Mouse (Mus musculus): ENCODE data around the gene Sphk2. TPM values are rescaled to one million over a fixed set of nuclear protein-coding genes. Genes with fewer than 3 reads are reported as not detected.

The Sphk2 gene
- polyA plus RNA-seq, 1 experiment from 2014 or later, result 47.1 TPM

DNA sequence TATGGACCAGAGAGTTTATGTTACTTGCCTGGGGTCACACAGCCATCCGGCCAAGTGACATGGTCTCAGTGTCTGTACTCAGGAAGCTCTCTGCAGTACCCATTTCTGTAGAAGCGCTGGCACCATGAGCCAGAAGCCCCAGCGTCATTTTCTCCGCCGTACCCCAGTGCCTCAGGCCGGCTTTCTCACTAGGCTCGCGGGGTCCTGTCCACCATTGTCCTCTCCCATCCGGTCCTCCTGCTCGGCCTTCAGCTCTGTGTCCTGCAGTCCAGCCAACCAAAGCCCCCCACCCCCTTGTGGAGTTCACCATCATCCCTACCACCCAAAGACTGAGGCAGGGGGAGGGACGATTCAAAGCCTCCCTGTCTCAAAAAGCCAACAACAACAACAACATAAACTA is 16.2 kb downstream of the Sphk2 start:
- Histone ChIP-seq H3K27ac (no peak overlapping the region), H3K36me3 (ENCODE audit: inconsistent target) (no peaks in the 10 kb centered on the region), H3K79me2 (ENCODE audit: inconsistent target) (peaks cover 5% of the 10 kb centered on the region; the same call in 1 of the 2 replicates), H3K4me3 (ENCODE audit: inconsistent target) (no peak overlapping the region)
- WGBS (ENCODE audit: missing documents), result 93% methylated on average over 11 of the region's 11 CpGs

DNA sequence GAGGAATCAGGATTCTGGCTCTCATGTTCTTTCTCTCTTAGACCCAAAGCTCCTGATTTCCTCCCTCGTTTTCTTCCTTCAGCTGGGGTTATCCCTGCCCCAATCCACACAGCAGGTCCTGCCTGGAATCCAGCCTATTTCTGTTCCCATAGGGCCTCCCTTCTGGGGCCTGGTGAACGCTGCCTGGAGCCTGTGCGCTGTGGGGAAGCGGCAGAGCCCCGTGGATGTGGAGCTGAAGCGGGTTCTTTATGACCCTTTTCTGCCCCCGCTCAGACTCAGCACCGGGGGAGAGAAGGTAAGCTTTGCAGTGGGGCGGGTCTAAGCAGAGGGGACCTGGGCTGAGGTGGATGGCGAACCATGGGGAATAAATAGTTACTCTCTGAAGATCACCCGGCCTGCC is 16.7 kb downstream of the Sphk2 start:
- Histone ChIP-seq H3K36me3 (ENCODE audit: inconsistent target) (no peaks in the 10 kb centered on the region), H3K4me3 (ENCODE audit: inconsistent target) (no peak overlapping the region), H3K27ac (no peak overlapping the region), H3K79me2 (ENCODE audit: inconsistent target) (peaks cover 3% of the 10 kb centered on the region; the same call in 1 of the 2 replicates)
- 56% methylated on average over 11 of the region's 11 CpGs for WGBS (ENCODE audit: missing documents)

DNA sequence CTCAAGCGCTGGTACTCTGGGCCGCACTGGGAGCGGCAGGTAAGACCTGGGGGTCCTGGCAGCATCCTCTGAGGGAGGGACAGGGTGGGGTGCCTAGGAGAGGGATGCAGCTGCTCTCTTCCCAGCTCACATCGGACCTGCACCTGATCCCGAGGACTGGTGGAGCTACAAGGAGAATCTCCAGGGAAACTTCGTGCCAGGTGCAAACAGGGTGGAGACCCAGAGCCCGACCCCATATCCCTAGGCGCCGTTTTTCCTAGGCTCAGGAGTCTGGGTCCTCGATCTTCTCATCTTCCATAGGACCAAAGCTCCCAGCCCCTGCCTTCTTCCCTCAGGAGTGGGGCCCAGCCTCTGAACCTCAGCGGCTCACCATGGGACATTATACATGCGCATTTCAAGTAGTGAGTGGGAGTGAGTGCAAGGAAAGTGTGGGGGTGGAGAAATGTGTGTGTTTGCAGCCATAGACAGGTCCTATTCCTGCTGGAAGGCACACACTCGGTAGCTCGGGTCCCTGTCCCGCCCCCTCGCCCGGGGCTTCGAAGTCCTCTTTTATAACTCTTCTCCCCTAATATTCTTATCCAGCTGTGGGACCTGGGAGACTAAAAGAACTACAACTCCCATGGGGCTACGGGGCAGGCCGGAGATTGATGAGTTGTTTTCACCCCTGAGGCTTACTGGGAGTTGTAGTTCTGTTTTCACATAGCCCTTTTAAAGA is 17.3 kb downstream of the Sphk2 start:
- H3K79me2 ChIP-seq (ENCODE audit: inconsistent target), result no peaks in the 10 kb centered on the region
- 2% methylated on average over 20 of the region's 20 CpGs for WGBS (ENCODE audit: missing documents)
- H3K4me3 ChIP-seq (ENCODE audit: inconsistent target), result no peak overlapping the region
- no peak overlapping the region for H3K27ac ChIP-seq
- H3K36me3 ChIP-seq (ENCODE audit: inconsistent target), result no peaks in the 10 kb centered on the region

DNA sequence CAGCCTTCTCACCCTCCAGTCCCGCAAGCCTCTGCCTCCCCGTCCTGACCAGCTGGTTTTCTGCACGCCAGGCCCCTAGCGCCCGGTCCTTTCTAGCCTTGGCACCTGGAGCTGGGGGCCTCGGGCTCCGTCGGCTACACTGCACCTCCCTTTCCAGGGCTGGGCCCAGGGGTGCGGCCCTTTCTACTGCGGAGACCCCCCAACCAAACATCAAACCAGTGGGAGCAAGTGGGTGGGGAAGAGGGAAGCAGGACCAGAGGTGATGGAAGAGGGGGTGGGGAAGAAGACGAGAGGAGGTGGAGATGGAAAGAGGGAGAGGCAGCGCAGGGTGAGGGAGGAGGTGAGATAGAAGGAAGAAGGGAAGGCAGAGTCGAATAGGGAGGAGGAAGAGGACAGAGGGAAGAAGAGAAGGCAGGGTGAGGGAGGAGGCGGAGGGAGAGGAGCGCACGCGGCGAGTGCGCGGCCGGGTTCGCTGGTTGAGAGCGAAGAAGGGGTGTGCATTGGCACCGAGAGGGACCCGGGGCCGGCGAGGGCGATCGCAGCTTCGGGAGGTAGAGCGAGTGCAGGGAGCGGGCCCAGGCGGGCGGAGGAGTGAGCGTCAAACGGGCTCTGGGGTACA is 18.2 kb downstream of the Sphk2 start, which contains the start of gene Car11:
Gene Car11 (plus strand): TSS at position 321 of the 619 bp plus-strand sequence.
- no peaks in the 10 kb centered on the region for H3K36me3 ChIP-seq (ENCODE audit: inconsistent target)
- no peak within 1 kb of the TSS for H3K4me3 ChIP-seq (ENCODE audit: inconsistent target)
- 15% methylated on average over 35 of the region's 36 CpGs for WGBS (ENCODE audit: missing documents)
- H3K79me2 ChIP-seq (ENCODE audit: inconsistent target), result no peaks in the 10 kb centered on the region
- no peak within 1 kb of the TSS for H3K27ac ChIP-seq

DNA sequence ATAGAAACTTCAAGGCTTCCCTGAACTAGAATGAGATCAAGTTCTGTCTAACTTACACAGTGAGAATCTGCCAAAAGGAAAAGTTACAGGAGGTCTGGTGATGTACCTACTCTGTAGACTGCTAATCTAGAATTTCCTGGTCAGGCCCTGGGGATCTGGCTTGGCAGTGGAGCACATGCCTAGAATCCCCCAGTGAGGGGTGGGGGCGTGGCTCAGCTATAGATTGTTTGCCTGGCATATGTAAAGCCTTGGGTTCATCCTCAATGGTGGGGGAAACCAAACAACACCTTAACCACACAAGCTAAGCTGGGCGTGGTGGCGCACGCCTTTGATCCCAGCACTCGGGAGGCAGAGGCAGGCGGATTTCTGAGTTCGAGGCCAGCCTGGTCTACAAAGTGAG is 19.9 kb downstream of the Sphk2 start:
- no peaks in the 10 kb centered on the region for H3K36me3 ChIP-seq (ENCODE audit: inconsistent target)

DNA sequence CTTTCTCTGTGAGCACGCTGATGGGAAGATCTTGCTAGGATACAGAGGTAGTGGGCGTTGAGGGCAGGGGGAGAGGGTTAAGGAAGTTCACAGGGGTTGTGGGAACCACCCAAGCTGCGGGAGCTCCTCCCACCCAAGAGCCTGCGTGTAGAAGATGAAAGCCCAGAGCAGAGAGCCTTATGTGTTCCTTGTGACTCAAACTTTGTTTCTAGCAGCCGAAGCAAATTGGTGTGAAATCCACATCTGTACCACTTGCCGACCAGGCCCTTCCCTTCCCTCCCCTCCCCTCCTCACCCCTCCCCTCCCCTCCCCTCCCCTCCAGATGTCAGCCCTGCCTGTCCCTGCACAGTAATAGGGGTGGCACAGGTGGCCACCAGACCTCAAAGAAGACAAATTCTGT is 22.7 kb downstream of the Sphk2 start:
- H3K27ac ChIP-seq, result no peak overlapping the region
- no peak overlapping the region for H3K4me3 ChIP-seq (ENCODE audit: inconsistent target)
- no peaks in the 10 kb centered on the region for H3K79me2 ChIP-seq (ENCODE audit: inconsistent target)
- 34% methylated on average over 3 of the region's 6 CpGs for WGBS (ENCODE audit: missing documents)
- H3K36me3 ChIP-seq (ENCODE audit: inconsistent target), result no peaks in the 10 kb centered on the region

More for the DNA sequence above, 19.9 kb downstream of the Sphk2 start:
- Histone ChIP-seq H3K27ac (no peak overlapping the region), H3K79me2 (ENCODE audit: inconsistent target) (no peaks in the 10 kb centered on the region), H3K4me3 (ENCODE audit: inconsistent target) (no peak overlapping the region)
- WGBS (ENCODE audit: missing documents), result 56% methylated on average over 1 of the region's 7 CpGs

DNA sequence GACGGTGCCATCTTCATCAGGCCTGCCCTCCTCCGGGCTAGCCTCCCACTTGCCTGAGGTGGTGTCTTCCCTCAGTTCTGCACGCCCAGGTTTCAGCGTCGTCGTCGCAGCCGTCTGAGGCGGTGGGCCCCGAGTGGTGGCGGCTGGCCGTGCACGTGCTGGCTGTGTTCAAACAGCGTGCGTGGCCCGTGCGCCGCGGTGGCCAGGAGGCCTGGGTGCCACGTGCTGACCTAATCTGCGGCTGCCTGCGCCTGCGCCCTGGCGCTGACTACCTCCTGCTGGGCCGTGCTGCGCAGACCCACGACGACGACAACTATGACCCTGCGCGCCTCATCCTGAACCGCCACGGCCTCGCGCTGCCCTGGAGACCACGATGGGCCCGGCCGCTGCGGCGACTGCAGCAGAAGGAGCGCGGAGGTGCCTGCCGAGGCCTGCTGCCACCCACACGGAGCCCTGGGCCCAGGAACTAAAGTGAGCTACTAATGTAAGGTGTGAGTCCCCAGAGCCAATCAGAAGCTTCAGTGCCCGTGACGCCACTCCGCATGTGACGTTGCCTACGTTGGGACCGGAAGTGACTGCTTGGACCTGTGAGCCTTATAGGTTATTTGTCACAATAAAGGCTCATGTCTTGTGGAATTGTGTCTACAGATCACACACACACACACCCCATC is 23.7 kb downstream of the Sphk2 start, which contains the start of gene Sec1:
Gene Sec1 (minus strand): TSS at position 482 of the 671 bp plus-strand sequence.
- H3K27ac ChIP-seq, result no peak within 1 kb of the TSS
- no peaks in the 10 kb centered on the region for H3K79me2 ChIP-seq (ENCODE audit: inconsistent target)
- WGBS (ENCODE audit: missing documents), result 93% methylated on average over 45 of the region's 50 CpGs
- H3K4me3 ChIP-seq (ENCODE audit: inconsistent target), result no peak within 1 kb of the TSS
- no peaks in the 10 kb centered on the region for H3K36me3 ChIP-seq (ENCODE audit: inconsistent target)

DNA sequence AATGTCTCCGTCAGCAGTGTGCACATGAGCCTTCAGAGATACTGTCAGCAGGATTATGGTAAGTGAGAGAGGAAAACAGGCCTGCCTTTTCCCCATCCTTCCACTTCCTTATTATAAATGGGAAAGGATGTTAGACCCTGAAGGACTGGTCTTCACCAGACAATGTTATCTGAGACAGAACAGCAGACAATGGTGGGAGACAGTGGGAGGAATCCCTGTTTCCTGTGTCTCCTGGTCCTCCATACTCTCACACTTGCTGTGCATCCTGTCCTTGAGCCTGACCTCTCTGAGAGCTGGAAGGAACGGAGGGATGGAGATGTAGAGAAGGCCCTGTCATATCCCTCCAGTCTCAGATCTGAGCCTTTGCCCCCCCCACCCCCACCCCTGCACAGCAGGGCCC is 25.4 kb downstream of the Sphk2 start:
- 95% methylated on average over 2 of the region's 2 CpGs for WGBS (ENCODE audit: missing documents)
- Histone ChIP-seq H3K4me3 (ENCODE audit: inconsistent target) (no peak overlapping the region), H3K36me3 (ENCODE audit: inconsistent target) (no peaks in the 10 kb centered on the region), H3K79me2 (ENCODE audit: inconsistent target) (no peaks in the 10 kb centered on the region), H3K27ac (no peak overlapping the region)

DNA sequence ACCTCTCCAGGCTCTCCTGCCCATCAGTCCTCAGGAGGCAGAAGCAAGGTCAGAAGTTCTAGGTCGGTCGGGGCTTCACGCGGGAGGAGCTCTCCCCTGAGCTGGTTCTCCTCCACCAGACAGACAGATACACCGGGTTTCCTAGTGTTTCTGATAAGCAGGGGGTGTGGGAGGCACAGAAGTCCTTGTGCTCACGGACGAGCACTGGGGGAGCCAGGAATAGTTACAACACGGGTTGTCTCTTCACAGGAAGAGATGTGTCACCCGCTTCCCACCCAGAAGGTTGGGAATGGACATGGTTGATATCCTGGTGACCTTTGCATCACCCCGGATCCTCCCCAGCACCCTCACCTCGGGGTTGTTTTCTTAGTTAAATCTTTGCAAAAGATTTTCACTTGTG is 28.0 kb downstream of the Sphk2 start:
- Histone ChIP-seq H3K36me3 (ENCODE audit: inconsistent target) (no peaks in the 10 kb centered on the region), H3K4me3 (ENCODE audit: inconsistent target) (no peak overlapping the region), H3K27ac (no peak overlapping the region), H3K79me2 (ENCODE audit: inconsistent target) (no peaks in the 10 kb centered on the region)
- WGBS (ENCODE audit: missing documents), result 88% methylated on average over 11 of the region's 11 CpGs

DNA sequence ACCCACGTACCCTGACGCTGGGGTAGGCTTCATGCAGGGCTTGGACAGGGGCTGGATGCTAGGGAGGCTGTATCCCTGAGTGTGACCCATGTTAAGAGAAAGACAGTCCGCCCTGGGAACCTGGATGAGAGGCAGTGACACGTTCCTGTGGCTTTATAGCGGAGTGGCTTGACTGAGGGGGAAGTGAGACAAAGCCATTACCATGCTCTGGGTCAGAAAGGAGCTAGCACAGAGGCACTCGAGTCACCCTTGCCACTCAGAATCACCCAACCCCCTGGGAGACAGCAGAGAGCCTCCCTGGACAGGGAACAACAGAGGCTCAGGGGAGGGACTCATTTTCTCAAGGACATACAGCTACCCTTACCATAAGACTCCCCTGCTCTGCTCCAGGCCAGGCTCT is 28.7 kb downstream of the Sphk2 start:
- Histone ChIP-seq H3K4me3 (ENCODE audit: inconsistent target) (no peak overlapping the region), H3K27ac (no peak overlapping the region), H3K79me2 (ENCODE audit: inconsistent target) (no peaks in the 10 kb centered on the region), H3K36me3 (ENCODE audit: inconsistent target) (no peaks in the 10 kb centered on the region)
- WGBS (ENCODE audit: missing documents), result 50% methylated on average over 6 of the region's 6 CpGs

DNA sequence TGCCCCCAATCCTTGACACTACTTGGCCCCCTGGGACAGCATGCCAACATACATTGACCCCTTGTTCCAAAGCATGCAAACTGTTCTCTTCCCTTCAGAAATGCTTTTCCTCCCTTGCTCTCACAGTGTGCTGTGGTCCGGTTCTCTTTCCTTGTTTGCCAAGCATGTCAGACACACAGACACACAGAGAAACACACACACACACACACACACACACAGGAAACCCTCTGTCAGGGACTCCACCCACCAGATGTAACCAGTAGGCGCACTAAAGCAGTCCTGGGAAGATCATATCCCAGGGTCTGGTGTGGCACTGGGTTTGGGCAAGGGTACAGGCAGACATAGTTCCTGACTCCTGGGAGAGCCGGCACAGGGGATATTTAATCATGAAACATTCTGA is 31.0 kb downstream of the Sphk2 start:
- no peaks in the 10 kb centered on the region for H3K79me2 ChIP-seq (ENCODE audit: inconsistent target)
- no peak overlapping the region for H3K4me3 ChIP-seq (ENCODE audit: inconsistent target)
- 70% methylated on average over 3 of the region's 3 CpGs for WGBS (ENCODE audit: missing documents)
- no peaks in the 10 kb centered on the region for H3K36me3 ChIP-seq (ENCODE audit: inconsistent target)
- H3K27ac ChIP-seq, result no peak overlapping the region

DNA sequence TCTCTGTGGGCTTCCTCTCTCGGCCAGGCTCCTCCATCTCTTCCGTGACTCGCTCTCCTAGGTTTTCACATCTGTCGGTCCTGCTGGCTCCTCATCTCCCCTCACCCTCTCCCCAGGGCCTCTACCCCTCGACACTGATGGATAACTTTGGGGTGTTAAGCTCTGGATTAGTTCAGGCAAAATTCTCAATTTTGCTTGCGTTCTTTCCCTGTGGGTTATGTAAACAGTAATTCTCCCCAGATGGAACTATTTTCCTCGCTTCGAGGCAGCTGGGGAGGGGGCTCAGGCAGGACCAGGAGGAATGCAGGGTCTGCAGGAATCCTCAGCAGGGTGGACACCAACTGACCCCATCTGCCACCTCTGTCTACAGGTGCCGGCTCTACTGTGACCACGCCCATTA is 32.0 kb downstream of the Sphk2 start:
- 91% methylated on average over 10 of the region's 10 CpGs for WGBS (ENCODE audit: missing documents)

DNA sequence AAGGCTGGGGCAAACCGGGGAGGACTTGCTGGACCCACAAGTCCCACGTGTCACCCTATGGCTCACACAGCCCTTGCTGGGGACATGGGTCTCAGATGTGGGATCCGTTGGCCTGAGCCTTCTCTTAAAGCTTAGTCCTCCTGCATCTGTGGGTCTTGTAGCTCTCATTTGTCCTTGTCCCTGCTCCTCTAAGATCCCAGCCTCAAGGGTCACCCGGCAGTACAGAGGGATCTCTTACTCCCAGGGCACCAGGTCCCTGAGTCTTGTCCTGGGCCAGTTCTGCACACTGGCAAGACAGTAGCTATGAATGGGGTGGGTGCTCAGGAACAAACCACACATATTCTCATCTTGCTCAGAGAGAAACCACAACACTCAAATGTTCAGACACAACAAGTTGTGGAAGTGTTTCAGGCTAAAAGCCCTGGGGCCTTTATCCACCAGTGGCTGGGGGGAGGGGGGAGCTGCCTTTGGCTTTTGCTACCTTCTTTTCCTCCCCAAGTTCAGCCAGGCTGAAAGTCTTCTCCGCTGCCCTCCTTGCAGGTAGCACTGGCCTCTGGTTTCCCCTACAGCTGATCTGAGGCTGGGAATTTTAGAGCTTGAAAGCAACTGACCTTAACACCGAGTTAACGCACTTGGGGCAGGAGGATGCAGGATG is 34.3 kb downstream of the Sphk2 start, which contains the start of gene Ntn5:
Gene Ntn5 (plus strand): TSS at position 627 of the 655 bp plus-strand sequence.
- Histone ChIP-seq H3K4me3 (ENCODE audit: inconsistent target) (no peak within 1 kb of the TSS), H3K79me2 (ENCODE audit: inconsistent target) (no peaks in the 10 kb centered on the region), H3K36me3 (ENCODE audit: inconsistent target) (no peaks in the 10 kb centered on the region), H3K27ac (no peak within 1 kb of the TSS)
- WGBS (ENCODE audit: missing documents), result 85% methylated on average over 7 of the region's 7 CpGs

More for the DNA sequence above, 32.0 kb downstream of the Sphk2 start:
- H3K36me3 ChIP-seq (ENCODE audit: inconsistent target), result no peaks in the 10 kb centered on the region
- H3K27ac ChIP-seq, result no peak overlapping the region
- no peak overlapping the region for H3K4me3 ChIP-seq (ENCODE audit: inconsistent target)
- H3K79me2 ChIP-seq (ENCODE audit: inconsistent target), result no peaks in the 10 kb centered on the region

All from macrophage (primary cell).